Mouse (Mus musculus): ENCODE results near the gene Atp5g2. TPM values are rescaled to one million over a fixed set of nuclear protein-coding genes. Genes with fewer than 3 reads are reported as not detected.

Atp5g2 gene
- total RNA-seq, 2 experiments from 2014 or later = 9.0 to 29.2 TPM

- no peak for ATAC-seq (replicated peaks; ENCODE audit: low FRiP score, poor library complexity, severe bottlenecking)
Measured at GRCm38 (mm10) chr15:102616174-102616573, 56.0 kb downstream of the Atp5g2 start.

DNA sequence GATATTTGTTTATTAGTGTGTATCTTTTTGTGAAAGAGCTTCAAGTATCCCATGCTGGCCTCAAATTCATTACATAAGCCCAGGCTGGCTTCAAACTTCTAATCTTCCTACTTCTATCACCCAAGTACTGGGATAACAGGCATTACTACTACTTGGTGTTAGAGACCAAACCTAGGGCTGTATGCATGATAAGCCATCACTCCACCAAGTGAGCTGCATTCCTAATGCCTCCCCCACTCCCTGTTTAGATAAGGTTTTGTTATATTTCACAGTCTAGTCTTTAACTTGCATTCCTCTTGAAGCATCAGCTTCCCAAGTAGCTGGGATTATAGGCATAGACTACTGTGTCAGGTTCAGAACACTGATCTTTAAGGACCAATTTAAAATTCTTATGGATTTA is 57.9 kb downstream of the Atp5g2 start:
- no peak for ATAC-seq (replicated peaks; ENCODE audit: low FRiP score, poor library complexity, severe bottlenecking)

- no peak for ATAC-seq (replicated peaks; ENCODE audit: low FRiP score, poor library complexity, severe bottlenecking)
Measured at GRCm38 (mm10) chr15:102612966-102613365, 59.2 kb downstream of the Atp5g2 start.

Other genes with a start within 250 kb of the Atp5g2 start
- gene Amhr2, start 227.0 kb downstream of the Atp5g2 start, total RNA-seq (2015; ENCODE audit: low replicate concordance) = not detected in 2 replicates
- not detected in 2 replicates for gene Amhr2, start 227.0 kb downstream of the Atp5g2 start, total RNA-seq (2017; ENCODE audit: low replicate concordance)
- gene Prr13, start 213.3 kb downstream of the Atp5g2 start, total RNA-seq (2015; ENCODE audit: low replicate concordance) = 70.9 and 84.4 TPM in 2 replicates
- gene Prr13, start 213.3 kb downstream of the Atp5g2 start, total RNA-seq (2017; ENCODE audit: low replicate concordance) = 37.6 and 64.5 TPM in 2 replicates
- 252 and 321 TPM in 2 replicates for gene Pcbp2, start 201.8 kb downstream of the Atp5g2 start, total RNA-seq (2015; ENCODE audit: low replicate concordance)
- gene Pcbp2, start 201.8 kb downstream of the Atp5g2 start, total RNA-seq (2017; ENCODE audit: low replicate concordance) = 85.4 and 91.0 TPM in 2 replicates
- not detected in 2 replicates for gene Gm10337, start 168.6 kb downstream of the Atp5g2 start, total RNA-seq (2015; ENCODE audit: low replicate concordance)
- gene Gm10337, start 168.6 kb downstream of the Atp5g2 start, total RNA-seq (2017; ENCODE audit: low replicate concordance) = not detected in 2 replicates
- not detected in 2 replicates for gene Map3k12, start 155.3 kb downstream of the Atp5g2 start, total RNA-seq (2015; ENCODE audit: low replicate concordance)
- 0.34 and 1.1 TPM in 2 replicates for gene Map3k12, start 155.3 kb downstream of the Atp5g2 start, total RNA-seq (2017; ENCODE audit: low replicate concordance)
- gene Tarbp2, start 154.2 kb downstream of the Atp5g2 start, total RNA-seq (2015; ENCODE audit: low replicate concordance) = 3.5 and 7.3 TPM in 2 replicates
- gene Tarbp2, start 154.2 kb downstream of the Atp5g2 start, total RNA-seq (2017; ENCODE audit: low replicate concordance) = 9.6 and 13.5 TPM in 2 replicates
- 4.6 TPM in 1 of 2 replicates, not detected in the other for gene Npff, start 147.4 kb downstream of the Atp5g2 start, total RNA-seq (2015; ENCODE audit: low replicate concordance)
- 5.9 TPM in 1 of 2 replicates, not detected in the other for gene Npff, start 147.4 kb downstream of the Atp5g2 start, total RNA-seq (2017; ENCODE audit: low replicate concordance)
- not detected in 2 replicates for gene Gm28047, start 47.3 kb downstream of the Atp5g2 start, total RNA-seq (2015; ENCODE audit: low replicate concordance)
- not detected in 2 replicates for gene Gm28047, start 47.3 kb downstream of the Atp5g2 start, total RNA-seq (2017; ENCODE audit: low replicate concordance)
- gene Atf7, start 46.9 kb downstream of the Atp5g2 start, total RNA-seq (2015; ENCODE audit: low replicate concordance) = 43.9 and 44.4 TPM in 2 replicates
- gene Atf7, start 46.9 kb downstream of the Atp5g2 start, total RNA-seq (2017; ENCODE audit: low replicate concordance) = 19.9 and 21.7 TPM in 2 replicates
- gene Calcoco1, start 49.8 kb upstream of the Atp5g2 start, total RNA-seq (2015; ENCODE audit: low replicate concordance) = 122 and 194 TPM in 2 replicates
- gene Calcoco1, start 49.8 kb upstream of the Atp5g2 start, total RNA-seq (2017; ENCODE audit: low replicate concordance) = 216 and 452 TPM in 2 replicates
- gene Hoxc13, start 248.8 kb upstream of the Atp5g2 start, total RNA-seq (2015; ENCODE audit: low replicate concordance) = not detected in 2 replicates
- gene Hoxc13, start 248.8 kb upstream of the Atp5g2 start, total RNA-seq (2017; ENCODE audit: low replicate concordance) = not detected in 2 replicates

Measured in erythroblast, adult 5-6 weeks (primary cell).